Mouse (Mus musculus) urinary bladder, adult 2 months (tissue): ENCODE measurements around the gene Zan. TPM values are rescaled to one million over a fixed set of nuclear protein-coding genes. Genes with fewer than 3 reads are reported as not detected.

Experiments
- DNase-seq: peaks from one replicate; pipeline ENCODE4 v3.0.0; 2022; ENCODE audit warnings: low spot score
- polyA plus RNA-seq: library from polyadenylated mRNA; depleted of rRNA; stranded (reverse); fragments of >200 nt; gene quantifications from 2 replicates; pipeline ENCODE4 v1.2.3, GENCODE M21; 2012; rRNA removed

Gene Zan
- polyA plus RNA-seq, 1 experiment, result 0.11 TPM

- no peak for DNase-seq
Measured at GRCm38 (mm10) chr5:137332857-137333511, 143.9 kb downstream of the Zan start.

- no peak for DNase-seq
Measured at GRCm38 (mm10) chr5:137330910-137331309, 146.0 kb downstream of the Zan start.

Other genes starting within 250 kb of the Zan start
- gene Ache, start 189.5 kb downstream of the Zan start, polyA plus RNA-seq, result 0.87 and 1.1 TPM in 2 replicates
- gene Ufsp1, start 182.4 kb downstream of the Zan start, polyA plus RNA-seq, result 8.2 and 9.0 TPM in 2 replicates
- 163 and 168 TPM in 2 replicates for gene Srrt, start 169.4 kb downstream of the Zan start, polyA plus RNA-seq
- 54.5 and 62.8 TPM in 2 replicates for gene Trip6, start 162.7 kb downstream of the Zan start, polyA plus RNA-seq
- 16.6 and 17.1 TPM in 2 replicates for gene Slc12a9, start 143.5 kb downstream of the Zan start, polyA plus RNA-seq
- 24.2 and 31.4 TPM in 2 replicates for gene Ephb4, start 127.0 kb downstream of the Zan start, polyA plus RNA-seq
- 23.4 and 29.6 TPM in 2 replicates for gene Pop7, start 25.5 kb upstream of the Zan start, polyA plus RNA-seq
- 32.4 and 34.7 TPM in 2 replicates for gene Gigyf1, start 41.5 kb upstream of the Zan start, polyA plus RNA-seq
- not detected in 2 replicates for gene Epo, start 56.2 kb upstream of the Zan start, polyA plus RNA-seq
- gene Gnb2, start 56.4 kb upstream of the Zan start, polyA plus RNA-seq, result 363 and 433 TPM in 2 replicates
- gene Actl6b, start 76.5 kb upstream of the Zan start, polyA plus RNA-seq, result 0.06 TPM in 1 of 2 replicates, not detected in the other
- 0.48 and 0.68 TPM in 2 replicates for gene Tfr2, start 92.8 kb upstream of the Zan start, polyA plus RNA-seq
- gene Mospd3, start 124.0 kb upstream of the Zan start, polyA plus RNA-seq, result 30.9 and 38.7 TPM in 2 replicates
- 305 and 309 TPM in 2 replicates for gene Pcolce, start 136.7 kb upstream of the Zan start, polyA plus RNA-seq
- gene Fbxo24, start 151.9 kb upstream of the Zan start, polyA plus RNA-seq, result 0.81 and 0.94 TPM in 2 replicates
- gene Lrch4, start 152.1 kb upstream of the Zan start, polyA plus RNA-seq, result 17.4 and 19.6 TPM in 2 replicates
- gene Gm20605, start 152.1 kb upstream of the Zan start, polyA plus RNA-seq, result 22.7 and 24.6 TPM in 2 replicates
- gene Sap25, start 164.3 kb upstream of the Zan start, polyA plus RNA-seq, result 41.4 and 41.6 TPM in 2 replicates
- gene Irs3, start 168.7 kb upstream of the Zan start, polyA plus RNA-seq, result 1.2 and 1.4 TPM in 2 replicates
- gene Agfg2, start 207.7 kb upstream of the Zan start, polyA plus RNA-seq, result 24.7 and 25.4 TPM in 2 replicates